Mouse (Mus musculus): Measurements from ENCODE around the gene Cdca5. TPM values are rescaled to one million over a fixed set of nuclear protein-coding genes. Genes with fewer than 3 reads are reported as not detected.
A peak's percentile ranks its signal among the peaks of the same experiment; 100 is the strongest.

The Cdca5 gene
- polyA plus RNA-seq, 1 experiment from 2014 or later, result 28.2 TPM

GRCm38 (mm10) chr19:6113116-6113515 is 28.3 kb downstream of the Cdca5 start:
- Histone ChIP-seq H3K36me3 (ENCODE audit: control insufficient read depth, insufficient read depth, low read length) (peaks cover 40% of the 10 kb centered on the region), H3K4me2 (ENCODE audit: low read length) (no peak overlapping the region), H3K9me3 (replicated peaks; ENCODE audit: control insufficient read depth, low read length) (no peaks in the 10 kb centered on the region), H3K9ac (ENCODE audit: low read length) (no peak overlapping the region), H3K4me3 (ENCODE audit: low read depth, low read length) (no peak overlapping the region), H3K27ac (ENCODE audit: low read depth, low read length) (no peak overlapping the region), H3K4me1 (ENCODE audit: control insufficient read depth, insufficient read depth, low read length) (peaks cover 9% of the 10 kb centered on the region), H3K27me3 (replicated peaks; ENCODE audit: control insufficient read depth, insufficient read depth, low read length) (no peaks in the 10 kb centered on the region)
- no peak for DNase-seq (ENCODE audit: low spot score)
- ATAC-seq, result no peak
- 68% methylated on average over 6 of the region's 6 CpGs for whole genome bisulfite sequencing

- Histone ChIP-seq H3K4me3 (ENCODE audit: low read depth, low read length) (no peak overlapping the region), H3K36me3 (ENCODE audit: control insufficient read depth, insufficient read depth, low read length) (peaks cover 40% of the 10 kb centered on the region), H3K27ac (ENCODE audit: low read depth, low read length) (no peak overlapping the region), H3K27me3 (replicated peaks; ENCODE audit: control insufficient read depth, insufficient read depth, low read length) (no peaks in the 10 kb centered on the region), H3K9me3 (replicated peaks; ENCODE audit: control insufficient read depth, low read length) (no peaks in the 10 kb centered on the region), H3K9ac (ENCODE audit: low read length) (peak overlapping the region; percentile 35), H3K4me2 (ENCODE audit: low read length) (peak overlapping the region; percentile 86), H3K4me1 (ENCODE audit: control insufficient read depth, insufficient read depth, low read length) (peaks cover 13% of the 10 kb centered on the region)
- ATAC-seq, result no peak
- 91% methylated on average over 15 of the region's 15 CpGs for WGBS
- DNase-seq (ENCODE audit: low spot score), result no peak
These were observed 31.5 kb downstream of the Cdca5 start for GRCm38 (mm10) chr19:6116113-6116850.

GRCm38 (mm10) chr19:6117346-6117985 is 32.7 kb downstream of the Cdca5 start:
- 6% methylated on average over 32 of the region's 32 CpGs for WGBS

GRCm38 (mm10) chr19:6117986-6118676 is 33.3 kb downstream of the Cdca5 start, which contains the start of gene Sac3d1:
Sac3d1 (minus strand) TSS chr19:6118650.
- H3K27me3 ChIP-seq (replicated peaks; ENCODE audit: control insufficient read depth, insufficient read depth, low read length), result no peaks in the 10 kb centered on the region
- DNase-seq (ENCODE audit: low spot score), result peak; percentile 98
- peak within 1 kb of the TSS; percentile 81 for H3K4me3 ChIP-seq (ENCODE audit: low read depth, low read length)
- no peaks in the 10 kb centered on the region for H3K9me3 ChIP-seq (replicated peaks; ENCODE audit: control insufficient read depth, low read length)
- peak; percentile 92 for ATAC-seq
- H3K36me3 ChIP-seq (ENCODE audit: control insufficient read depth, insufficient read depth, low read length), result peaks cover 31% of the 10 kb centered on the region
- WGBS, result under 1% methylated on average over 73 of the region's 77 CpGs
- peaks cover 13% of the 10 kb centered on the region for H3K4me1 ChIP-seq (ENCODE audit: control insufficient read depth, insufficient read depth, low read length)
- H3K4me2 ChIP-seq (ENCODE audit: low read length), result peak within 1 kb of the TSS; percentile 86
- peak within 1 kb of the TSS; percentile 90 for H3K27ac ChIP-seq (ENCODE audit: low read depth, low read length)
- H3K9ac ChIP-seq (ENCODE audit: low read length), result peak within 1 kb of the TSS; percentile 86

More at GRCm38 (mm10) chr19:6117346-6117985, 32.7 kb downstream of the Cdca5 start:
- Histone ChIP-seq H3K4me3 (ENCODE audit: low read depth, low read length) (peak overlapping the region; percentile 81), H3K27ac (ENCODE audit: low read depth, low read length) (peak overlapping the region; percentile 90), H3K9me3 (replicated peaks; ENCODE audit: control insufficient read depth, low read length) (no peaks in the 10 kb centered on the region), H3K9ac (ENCODE audit: low read length) (peak overlapping the region; percentile 86), H3K36me3 (ENCODE audit: control insufficient read depth, insufficient read depth, low read length) (peaks cover 37% of the 10 kb centered on the region), H3K4me1 (ENCODE audit: control insufficient read depth, insufficient read depth, low read length) (peaks cover 13% of the 10 kb centered on the region), H3K4me2 (ENCODE audit: low read length) (peak overlapping the region; percentile 86), H3K27me3 (replicated peaks; ENCODE audit: control insufficient read depth, insufficient read depth, low read length) (no peaks in the 10 kb centered on the region)
- ATAC-seq, result no peak
- no peak for DNase-seq (ENCODE audit: low spot score)

GRCm38 (mm10) chr19:6118677-6119185 is 33.9 kb downstream of the Cdca5 start:
- Histone ChIP-seq H3K4me3 (ENCODE audit: low read depth, low read length) (peak overlapping the region; percentile 81), H3K27ac (ENCODE audit: low read depth, low read length) (peak overlapping the region; percentile 90), H3K9ac (ENCODE audit: low read length) (peak overlapping the region; percentile 86), H3K36me3 (ENCODE audit: control insufficient read depth, insufficient read depth, low read length) (peaks cover 29% of the 10 kb centered on the region), H3K4me2 (ENCODE audit: low read length) (peak overlapping the region; percentile 86), H3K27me3 (replicated peaks; ENCODE audit: control insufficient read depth, insufficient read depth, low read length) (no peaks in the 10 kb centered on the region), H3K4me1 (ENCODE audit: control insufficient read depth, insufficient read depth, low read length) (peaks cover 13% of the 10 kb centered on the region), H3K9me3 (replicated peaks; ENCODE audit: control insufficient read depth, low read length) (no peaks in the 10 kb centered on the region)
- WGBS, result 1% methylated on average over 8 of the region's 8 CpGs
- DNase-seq (ENCODE audit: low spot score) (no peak), ATAC-seq (peak; percentile 54)

- no peak for DNase-seq (ENCODE audit: low spot score)
- Histone ChIP-seq H3K4me1 (ENCODE audit: control insufficient read depth, insufficient read depth, low read length) (peaks cover 12% of the 10 kb centered on the region), H3K4me2 (ENCODE audit: low read length) (no peak overlapping the region), H3K27me3 (replicated peaks; ENCODE audit: control insufficient read depth, insufficient read depth, low read length) (no peaks in the 10 kb centered on the region), H3K9me3 (replicated peaks; ENCODE audit: control insufficient read depth, low read length) (no peaks in the 10 kb centered on the region), H3K9ac (ENCODE audit: low read length) (no peak overlapping the region), H3K4me3 (ENCODE audit: low read depth, low read length) (no peak overlapping the region), H3K36me3 (ENCODE audit: control insufficient read depth, insufficient read depth, low read length) (0 out of 2 replicates have a peak, but pooled peaks cover 5% of the 10 kb centered on the region), H3K27ac (ENCODE audit: low read depth, low read length) (no peak overlapping the region)
- WGBS, result 31% methylated on average over 19 of the region's 19 CpGs
- no peak for ATAC-seq
These were observed 37.0 kb downstream of the Cdca5 start for GRCm38 (mm10) chr19:6121761-6122160.

- H3K27ac ChIP-seq (ENCODE audit: low read depth, low read length), result peak overlapping the region; percentile 27; the same call in 1 of the 2 replicates
- peak; percentile 35 for DNase-seq (ENCODE audit: low spot score)
These were observed 38.5 kb downstream of the Cdca5 start for GRCm38 (mm10) chr19:6123330-6123729.

GRCm38 (mm10) chr19:6124898-6125297 is 40.1 kb downstream of the Cdca5 start:
- no peak overlapping the region for H3K27ac ChIP-seq (ENCODE audit: low read depth, low read length)
- no peak for ATAC-seq
- H3K36me3 ChIP-seq (ENCODE audit: control insufficient read depth, insufficient read depth, low read length), result 0 out of 2 replicates have a peak, but pooled peaks cover 5% of the 10 kb centered on the region
- no peak overlapping the region for H3K4me3 ChIP-seq (ENCODE audit: low read depth, low read length)
- DNase-seq (ENCODE audit: low spot score), result no peak
- no peaks in the 10 kb centered on the region for H3K9me3 ChIP-seq (replicated peaks; ENCODE audit: control insufficient read depth, low read length)
- no peak overlapping the region for H3K9ac ChIP-seq (ENCODE audit: low read length)
- no peaks in the 10 kb centered on the region for H3K27me3 ChIP-seq (replicated peaks; ENCODE audit: control insufficient read depth, insufficient read depth, low read length)
- H3K4me2 ChIP-seq (ENCODE audit: low read length), result no peak overlapping the region
- 73% methylated on average over 2 of the region's 2 CpGs for WGBS
- H3K4me1 ChIP-seq (ENCODE audit: control insufficient read depth, insufficient read depth, low read length), result peaks cover 3% of the 10 kb centered on the region; the same call in 1 of the 2 replicates

More at GRCm38 (mm10) chr19:6123330-6123729, 38.5 kb downstream of the Cdca5 start:
- Histone ChIP-seq H3K9ac (ENCODE audit: low read length) (no peak overlapping the region), H3K27me3 (replicated peaks; ENCODE audit: control insufficient read depth, insufficient read depth, low read length) (no peaks in the 10 kb centered on the region), H3K9me3 (replicated peaks; ENCODE audit: control insufficient read depth, low read length) (no peaks in the 10 kb centered on the region), H3K4me3 (ENCODE audit: low read depth, low read length) (no peak overlapping the region), H3K36me3 (ENCODE audit: control insufficient read depth, insufficient read depth, low read length) (0 out of 2 replicates have a peak, but pooled peaks cover 5% of the 10 kb centered on the region), H3K4me2 (ENCODE audit: low read length) (no peak overlapping the region), H3K4me1 (ENCODE audit: control insufficient read depth, insufficient read depth, low read length) (peaks cover 5% of the 10 kb centered on the region; the same call in 1 of the 2 replicates)
- WGBS, result 68% methylated on average over 8 of the region's 8 CpGs
- ATAC-seq, result no peak
